Mouse (Mus musculus): ENCODE measurements around the gene Lamtor2. TPM values are rescaled to one million over a fixed set of nuclear protein-coding genes. Genes with fewer than 3 reads are reported as not detected.

Gene Lamtor2
- polyA plus RNA-seq, 1 experiment from 2014 or later = 76.1 TPM

DNA sequence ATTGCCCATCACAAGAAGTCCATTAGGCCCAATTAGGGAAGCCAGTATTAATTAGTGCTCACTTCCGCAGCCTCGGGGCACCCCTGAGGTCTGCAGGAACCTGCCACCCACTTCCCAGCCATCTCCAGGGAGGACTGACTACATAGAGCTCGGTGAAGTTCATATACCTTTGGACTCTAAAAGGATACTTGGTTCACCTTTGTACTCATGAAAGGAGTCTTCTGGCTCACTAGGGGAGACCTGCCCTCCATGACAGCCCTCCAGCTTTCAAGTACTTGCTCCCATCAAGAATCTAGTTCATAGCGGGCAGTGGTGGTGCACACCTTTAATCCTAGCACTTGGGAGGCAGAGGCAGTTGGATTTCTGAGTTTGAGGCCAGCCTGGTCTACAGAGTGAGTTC lies 34.5 kb downstream of the Lamtor2 start:
- Histone ChIP-seq H3K27ac (ENCODE audit: low read depth, low read length) (no peak overlapping the region), H3K4me1 (replicated peaks; ENCODE audit: control insufficient read depth, insufficient read depth, low read length) (no peaks in the 10 kb centered on the region; the same call in 1 of the 2 replicates), H3K36me3 (ENCODE audit: control insufficient read depth, insufficient read depth, low read length) (no peaks in the 10 kb centered on the region), H3K9me3 (ENCODE audit: control insufficient read depth, low read length) (no peaks in the 10 kb centered on the region), H3K27me3 (ENCODE audit: control insufficient read depth, insufficient read depth, low read length) (no peaks in the 10 kb centered on the region), H3K4me3 (ENCODE audit: low read depth, low read length) (no peak overlapping the region), H3K4me2 (replicated peaks; ENCODE audit: low read depth, low read length) (no peak overlapping the region), H3K9ac (ENCODE audit: low read depth, low read length) (no peak overlapping the region)
- 85% methylated on average over 4 of the region's 4 CpGs for WGBS
- ATAC-seq (ENCODE audit: low FRiP score) = no peak
- no peak for DNase-seq (ENCODE audit: low spot score)

DNA sequence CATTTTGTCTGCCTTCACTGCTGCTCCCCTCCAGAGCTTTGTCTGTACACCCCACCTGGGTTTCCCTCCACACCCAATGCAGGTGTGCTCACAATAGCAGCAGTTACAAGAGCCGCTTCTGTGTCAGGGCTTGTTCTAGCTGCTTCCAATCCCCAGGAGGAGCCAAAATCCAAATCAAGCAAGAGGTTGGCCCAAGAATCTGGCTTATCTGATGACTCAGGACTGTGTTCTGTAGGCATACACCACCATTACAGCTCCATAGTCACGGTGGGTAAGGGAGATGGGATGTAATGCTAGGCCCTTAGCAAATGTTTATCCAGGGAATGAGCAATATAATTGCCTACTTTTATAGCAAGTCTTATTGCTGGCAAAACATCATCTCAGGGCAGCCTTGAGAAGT lies 36.5 kb downstream of the Lamtor2 start:
- H3K4me3 ChIP-seq (ENCODE audit: low read depth, low read length) = no peak overlapping the region
- H3K9ac ChIP-seq (ENCODE audit: low read depth, low read length) = no peak overlapping the region
- H3K9me3 ChIP-seq (ENCODE audit: control insufficient read depth, low read length) = no peaks in the 10 kb centered on the region
- H3K27me3 ChIP-seq (ENCODE audit: control insufficient read depth, insufficient read depth, low read length) = no peaks in the 10 kb centered on the region
- no peak overlapping the region for H3K27ac ChIP-seq (ENCODE audit: low read depth, low read length)
- no peaks in the 10 kb centered on the region for H3K36me3 ChIP-seq (ENCODE audit: control insufficient read depth, insufficient read depth, low read length)
- peaks cover 4% of the 10 kb centered on the region; the same call in 1 of the 2 replicates for H3K4me1 ChIP-seq (replicated peaks; ENCODE audit: control insufficient read depth, insufficient read depth, low read length)
- WGBS = 89% methylated on average over 2 of the region's 2 CpGs
- ATAC-seq (ENCODE audit: low FRiP score) (no peak), DNase-seq (ENCODE audit: low spot score) (no peak)
- H3K4me2 ChIP-seq (replicated peaks; ENCODE audit: low read depth, low read length) = no peak overlapping the region

DNA sequence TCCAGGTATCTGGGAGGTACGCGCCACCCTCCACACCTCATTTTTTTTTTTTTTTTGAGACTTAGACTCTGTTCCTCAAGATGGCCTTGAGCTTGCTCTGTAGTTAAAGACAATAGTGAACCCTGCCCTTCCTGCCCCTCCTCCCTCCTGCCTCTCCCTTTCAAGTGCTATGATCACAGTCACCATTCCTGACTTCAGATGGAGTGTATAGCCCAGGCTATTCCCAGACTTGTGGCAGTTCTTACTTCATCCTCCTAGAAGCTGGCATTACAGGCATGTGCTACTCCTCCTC lies 37.8 kb downstream of the Lamtor2 start:
- peaks cover 10% of the 10 kb centered on the region for H3K4me1 ChIP-seq (replicated peaks; ENCODE audit: control insufficient read depth, insufficient read depth, low read length)
- H3K27me3 ChIP-seq (ENCODE audit: control insufficient read depth, insufficient read depth, low read length) = no peaks in the 10 kb centered on the region
- no peaks in the 10 kb centered on the region for H3K36me3 ChIP-seq (ENCODE audit: control insufficient read depth, insufficient read depth, low read length)
- H3K27ac ChIP-seq (ENCODE audit: low read depth, low read length) = no peak overlapping the region
- DNase-seq (ENCODE audit: low spot score) = no peak
- 100% methylated on average over 2 of the region's 2 CpGs for WGBS
- no peak overlapping the region for H3K4me3 ChIP-seq (ENCODE audit: low read depth, low read length)
- no peak for ATAC-seq (ENCODE audit: low FRiP score)
- no peak overlapping the region for H3K9ac ChIP-seq (ENCODE audit: low read depth, low read length)
- H3K4me2 ChIP-seq (replicated peaks; ENCODE audit: low read depth, low read length) = no peak overlapping the region
- H3K9me3 ChIP-seq (ENCODE audit: control insufficient read depth, low read length) = no peaks in the 10 kb centered on the region

DNA sequence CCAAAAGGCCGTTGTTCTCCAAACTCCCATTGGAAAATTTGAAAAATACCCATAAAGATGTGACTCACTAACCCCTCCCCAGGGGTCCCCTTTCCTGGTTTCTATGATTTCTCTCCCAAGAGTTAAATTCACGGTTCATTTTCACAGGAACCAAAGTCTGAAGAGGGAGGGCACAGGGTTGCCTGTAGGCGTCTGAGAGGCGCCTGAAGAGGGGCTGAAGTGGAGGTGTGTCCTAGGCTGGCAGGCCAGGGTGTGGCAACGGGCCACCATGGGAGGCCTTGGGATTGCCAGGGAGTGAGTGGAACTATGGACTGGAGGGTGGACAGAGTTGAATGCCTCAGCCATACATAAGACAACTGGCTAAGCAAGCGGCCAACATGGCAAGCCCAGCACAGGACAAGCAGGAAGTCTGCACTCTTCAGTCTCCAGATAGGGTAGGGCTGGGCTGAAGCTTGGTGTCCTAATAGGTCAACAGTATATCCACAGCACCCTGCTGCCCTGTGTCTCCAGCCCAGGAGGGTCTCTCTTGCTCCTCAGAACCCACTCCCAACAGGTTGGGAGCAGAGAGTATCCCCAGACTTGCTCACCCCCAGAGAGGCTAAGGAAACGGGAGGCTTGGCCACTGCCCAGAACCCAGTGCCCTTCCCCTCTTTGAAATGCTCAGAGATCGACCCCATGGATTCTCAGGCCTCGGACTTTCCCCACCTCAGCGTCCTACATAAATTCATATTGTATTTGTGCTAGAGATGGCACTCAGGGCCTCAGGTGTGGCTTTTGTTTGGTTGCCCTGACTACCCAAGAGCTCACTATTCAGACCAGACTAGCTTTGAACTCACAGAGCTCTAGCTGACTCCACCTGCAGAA lies 38.4 kb downstream of the Lamtor2 start:
- no peak overlapping the region for H3K9ac ChIP-seq (ENCODE audit: low read depth, low read length)
- H3K36me3 ChIP-seq (ENCODE audit: control insufficient read depth, insufficient read depth, low read length) = no peaks in the 10 kb centered on the region
- peaks cover 10% of the 10 kb centered on the region for H3K4me1 ChIP-seq (replicated peaks; ENCODE audit: control insufficient read depth, insufficient read depth, low read length)
- DNase-seq (ENCODE audit: low spot score) (no peak), ATAC-seq (ENCODE audit: low FRiP score) (no peak)
- no peaks in the 10 kb centered on the region for H3K9me3 ChIP-seq (ENCODE audit: control insufficient read depth, low read length)
- H3K27me3 ChIP-seq (ENCODE audit: control insufficient read depth, insufficient read depth, low read length) = no peaks in the 10 kb centered on the region
- WGBS = 85% methylated on average over 10 of the region's 10 CpGs
- no peak overlapping the region for H3K27ac ChIP-seq (ENCODE audit: low read depth, low read length)
- H3K4me2 ChIP-seq (replicated peaks; ENCODE audit: low read depth, low read length) = no peak overlapping the region
- H3K4me3 ChIP-seq (ENCODE audit: low read depth, low read length) = no peak overlapping the region

GRCm38 (mm10) chr3:88513546-88514115 lies 39.2 kb downstream of the Lamtor2 start:
- Histone ChIP-seq H3K27ac (ENCODE audit: low read depth, low read length) (no peak overlapping the region), H3K36me3 (ENCODE audit: control insufficient read depth, insufficient read depth, low read length) (no peaks in the 10 kb centered on the region), H3K9me3 (ENCODE audit: control insufficient read depth, low read length) (no peaks in the 10 kb centered on the region), H3K4me1 (replicated peaks; ENCODE audit: control insufficient read depth, insufficient read depth, low read length) (peaks cover 10% of the 10 kb centered on the region), H3K9ac (ENCODE audit: low read depth, low read length) (no peak overlapping the region), H3K4me3 (ENCODE audit: low read depth, low read length) (no peak overlapping the region), H3K4me2 (replicated peaks; ENCODE audit: low read depth, low read length) (no peak overlapping the region), H3K27me3 (ENCODE audit: control insufficient read depth, insufficient read depth, low read length) (no peaks in the 10 kb centered on the region)
- DNase-seq (ENCODE audit: low spot score) = no peak
- no peak for ATAC-seq (ENCODE audit: low FRiP score)
- WGBS = 81% methylated on average over 7 of the region's 7 CpGs

DNA sequence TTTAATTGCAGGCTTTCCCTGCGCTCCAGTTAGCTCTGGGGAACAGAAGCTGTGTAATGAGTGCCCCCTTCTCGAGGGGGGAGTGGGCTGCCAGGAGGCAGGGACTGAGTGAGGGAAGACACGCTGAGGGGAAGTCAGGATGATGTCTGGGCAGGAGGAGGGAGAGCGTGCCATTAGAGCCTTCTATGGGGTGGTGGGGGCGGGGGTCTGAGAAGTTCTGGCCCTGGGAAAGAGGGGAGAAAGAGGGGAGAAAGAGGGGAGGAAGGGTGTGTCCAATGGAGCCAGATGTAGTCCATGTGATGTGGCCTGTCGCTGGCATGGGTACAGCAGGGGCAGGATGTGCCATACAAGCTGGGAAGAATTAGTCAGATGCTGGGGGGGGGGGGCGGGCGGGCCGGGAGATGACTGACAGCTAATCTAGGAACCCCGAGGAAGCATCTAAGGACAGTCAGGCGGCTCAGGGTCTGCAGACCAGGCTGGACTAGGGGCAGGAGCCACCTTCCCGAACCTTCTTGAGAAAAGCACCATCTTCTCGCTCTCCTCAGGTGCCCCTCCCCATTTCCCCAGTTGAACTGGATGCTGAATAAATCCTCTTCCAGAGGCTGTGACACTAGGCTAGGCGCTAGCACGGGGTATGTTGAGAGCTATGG lies 39.9 kb downstream of the Lamtor2 start:
- Histone ChIP-seq H3K9me3 (ENCODE audit: control insufficient read depth, low read length) (no peaks in the 10 kb centered on the region), H3K9ac (ENCODE audit: low read depth, low read length) (no peak overlapping the region), H3K4me3 (ENCODE audit: low read depth, low read length) (no peak overlapping the region), H3K4me1 (replicated peaks; ENCODE audit: control insufficient read depth, insufficient read depth, low read length) (peaks cover 10% of the 10 kb centered on the region), H3K36me3 (ENCODE audit: control insufficient read depth, insufficient read depth, low read length) (no peaks in the 10 kb centered on the region), H3K27me3 (ENCODE audit: control insufficient read depth, insufficient read depth, low read length) (no peaks in the 10 kb centered on the region), H3K27ac (ENCODE audit: low read depth, low read length) (no peak overlapping the region), H3K4me2 (replicated peaks; ENCODE audit: low read depth, low read length) (no peak overlapping the region)
- DNase-seq (ENCODE audit: low spot score) (no peak), ATAC-seq (ENCODE audit: low FRiP score) (no peak)
- WGBS = 44% methylated on average over 12 of the region's 15 CpGs

- no peak for ATAC-seq (ENCODE audit: low FRiP score)
- H3K4me3 ChIP-seq (ENCODE audit: low read depth, low read length) = no peak overlapping the region
- WGBS = 39% methylated on average over 6 of the region's 6 CpGs
- no peaks in the 10 kb centered on the region for H3K27me3 ChIP-seq (ENCODE audit: control insufficient read depth, insufficient read depth, low read length)
- no peak overlapping the region for H3K4me2 ChIP-seq (replicated peaks; ENCODE audit: low read depth, low read length)
- H3K27ac ChIP-seq (ENCODE audit: low read depth, low read length) = no peak overlapping the region
- DNase-seq (ENCODE audit: low spot score) = no peak
- H3K9ac ChIP-seq (ENCODE audit: low read depth, low read length) = no peak overlapping the region
- no peaks in the 10 kb centered on the region for H3K9me3 ChIP-seq (ENCODE audit: control insufficient read depth, low read length)
- peaks cover 10% of the 10 kb centered on the region for H3K4me1 ChIP-seq (replicated peaks; ENCODE audit: control insufficient read depth, insufficient read depth, low read length)
- H3K36me3 ChIP-seq (ENCODE audit: control insufficient read depth, insufficient read depth, low read length) = no peaks in the 10 kb centered on the region
Observed at GRCm38 (mm10) chr3:88512141-88512895, 40.6 kb downstream of the Lamtor2 start.

DNA sequence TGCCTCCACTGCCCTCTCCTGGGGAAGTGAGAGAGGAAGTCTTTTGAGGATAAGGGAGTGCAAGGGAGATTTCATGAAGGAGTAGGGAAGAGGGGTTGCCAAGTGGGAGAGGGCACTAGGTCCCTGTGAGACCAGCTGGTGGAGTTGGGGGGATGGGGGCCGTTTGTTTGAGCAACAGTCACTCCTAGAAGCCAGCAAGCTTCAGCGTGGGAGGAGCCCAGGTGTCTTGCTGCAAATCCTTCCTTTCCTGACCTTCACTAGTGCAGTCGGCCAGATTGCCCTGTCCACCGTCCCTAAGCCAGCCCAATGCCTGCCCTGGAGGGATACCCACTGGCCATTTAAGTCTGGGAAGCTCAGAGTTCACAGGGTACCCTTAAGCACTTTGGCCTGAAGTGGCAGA lies 41.3 kb downstream of the Lamtor2 start:
- no peaks in the 10 kb centered on the region for H3K36me3 ChIP-seq (ENCODE audit: control insufficient read depth, insufficient read depth, low read length)
- H3K27ac ChIP-seq (ENCODE audit: low read depth, low read length) = no peak overlapping the region
- no peak overlapping the region for H3K4me2 ChIP-seq (replicated peaks; ENCODE audit: low read depth, low read length)
- no peak overlapping the region for H3K9ac ChIP-seq (ENCODE audit: low read depth, low read length)
- no peak overlapping the region for H3K4me3 ChIP-seq (ENCODE audit: low read depth, low read length)
- 51% methylated on average over 4 of the region's 4 CpGs for WGBS
- H3K27me3 ChIP-seq (ENCODE audit: control insufficient read depth, insufficient read depth, low read length) = no peaks in the 10 kb centered on the region
- peaks cover 10% of the 10 kb centered on the region for H3K4me1 ChIP-seq (replicated peaks; ENCODE audit: control insufficient read depth, insufficient read depth, low read length)
- no peak for ATAC-seq (ENCODE audit: low FRiP score)
- no peak for DNase-seq (ENCODE audit: low spot score)
- H3K9me3 ChIP-seq (ENCODE audit: control insufficient read depth, low read length) = no peaks in the 10 kb centered on the region
